Mouse (Mus musculus): ENCODE measurements around the gene Agtrap. TPM values are rescaled to one million over a fixed set of nuclear protein-coding genes. Genes with fewer than 3 reads are reported as not detected.
A peak's percentile ranks its signal among the peaks of the same experiment; 100 is the strongest.

Gene Agtrap
- total RNA-seq, 2 experiments from 2014 or later: 76.6 to 96.6 TPM

DNA sequence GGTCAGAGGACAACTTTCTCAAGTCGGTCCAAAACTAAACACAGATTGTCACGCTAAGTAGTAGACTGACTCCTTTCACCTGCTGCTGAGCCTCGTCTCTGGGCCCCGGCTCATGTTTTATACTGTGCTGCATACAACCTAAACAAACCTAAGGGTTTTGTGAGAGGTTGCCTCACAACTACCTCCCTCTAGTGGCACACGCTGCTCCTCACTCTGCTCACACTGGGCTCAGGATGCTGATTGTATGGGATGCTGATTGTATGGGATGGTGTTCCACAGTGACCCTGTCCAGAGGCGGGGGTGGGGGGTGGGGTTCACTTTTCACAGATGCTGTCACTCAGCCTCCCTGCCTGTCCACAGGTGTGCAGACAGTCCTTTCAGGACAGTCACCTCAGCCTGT lies 8.6 kb downstream of the Agtrap start:
- DNase-seq: no peak

GRCm38 (mm10) chr4:148075881-148076280 lies 11.9 kb downstream of the Agtrap start:
- DNase-seq: no peak

DNA sequence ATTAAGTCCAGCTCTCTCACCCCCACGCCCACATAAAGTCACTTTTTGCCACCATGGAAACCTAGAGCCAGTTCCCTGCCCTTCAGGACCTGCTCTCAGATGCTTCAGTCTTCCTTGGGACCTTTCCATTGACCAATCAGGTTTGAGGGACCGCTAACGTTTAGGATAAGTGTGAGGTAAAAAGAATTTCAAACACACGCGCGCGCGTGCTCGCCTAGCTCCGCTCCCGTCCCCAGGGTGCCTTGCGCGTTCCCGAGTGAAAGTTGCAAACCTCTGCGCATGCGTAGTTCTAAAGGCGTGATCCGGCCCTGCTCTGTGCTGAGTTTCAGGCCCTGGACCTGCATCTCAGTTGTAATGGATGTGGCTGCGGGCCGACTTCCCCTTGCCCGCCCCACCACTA lies 12.6 kb downstream of the Agtrap start:
- DNase-seq: peak; percentile 85 to 86

- DNase-seq: no peak
Observed at GRCm38 (mm10) chr4:148074521-148075189, 13.2 kb downstream of the Agtrap start.

- DNase-seq: no peak
Observed at GRCm38 (mm10) chr4:148071508-148071907, 16.3 kb downstream of the Agtrap start.

GRCm38 (mm10) chr4:148069602-148070218 lies 18.1 kb downstream of the Agtrap start:
- no peak for DNase-seq

DNA sequence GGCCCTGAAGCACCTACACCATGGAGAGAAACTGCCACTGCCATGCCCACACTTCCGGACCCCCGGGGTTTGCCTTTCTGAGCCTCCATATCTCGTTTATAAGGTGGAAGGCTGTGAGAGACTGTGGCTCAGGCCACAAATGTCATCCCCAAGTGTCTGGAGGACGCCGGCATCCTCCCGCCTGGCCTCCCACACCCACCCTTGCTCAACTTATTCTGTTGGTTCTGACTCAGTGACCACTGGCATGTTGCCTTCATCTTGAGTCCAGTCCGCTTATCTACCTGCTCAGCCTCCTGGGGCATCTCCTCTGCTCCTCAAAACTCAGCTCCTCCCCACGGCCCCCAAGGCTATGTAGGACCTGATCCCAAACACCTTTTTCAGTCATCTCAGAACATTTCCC lies 20.5 kb downstream of the Agtrap start:
- no peak for DNase-seq

DNA sequence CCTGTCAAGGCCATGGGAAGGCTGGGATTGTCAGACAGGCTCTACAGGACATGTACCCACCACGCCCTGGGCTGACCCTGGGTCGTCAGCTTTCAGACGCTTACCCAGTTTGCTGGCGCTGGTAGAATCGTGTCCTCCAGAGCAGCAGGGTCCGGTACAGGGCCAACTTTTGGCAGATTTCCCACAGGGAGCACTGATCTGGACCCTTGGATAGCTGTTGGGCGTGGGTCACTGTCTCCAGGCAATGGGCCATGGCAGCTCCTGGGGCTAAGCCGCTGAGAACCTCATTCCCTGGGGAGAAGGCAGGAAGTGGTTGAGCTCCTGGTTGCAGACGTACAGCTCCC lies 21.5 kb downstream of the Agtrap start:
- peak; percentile 47 to 61 for DNase-seq

DNA sequence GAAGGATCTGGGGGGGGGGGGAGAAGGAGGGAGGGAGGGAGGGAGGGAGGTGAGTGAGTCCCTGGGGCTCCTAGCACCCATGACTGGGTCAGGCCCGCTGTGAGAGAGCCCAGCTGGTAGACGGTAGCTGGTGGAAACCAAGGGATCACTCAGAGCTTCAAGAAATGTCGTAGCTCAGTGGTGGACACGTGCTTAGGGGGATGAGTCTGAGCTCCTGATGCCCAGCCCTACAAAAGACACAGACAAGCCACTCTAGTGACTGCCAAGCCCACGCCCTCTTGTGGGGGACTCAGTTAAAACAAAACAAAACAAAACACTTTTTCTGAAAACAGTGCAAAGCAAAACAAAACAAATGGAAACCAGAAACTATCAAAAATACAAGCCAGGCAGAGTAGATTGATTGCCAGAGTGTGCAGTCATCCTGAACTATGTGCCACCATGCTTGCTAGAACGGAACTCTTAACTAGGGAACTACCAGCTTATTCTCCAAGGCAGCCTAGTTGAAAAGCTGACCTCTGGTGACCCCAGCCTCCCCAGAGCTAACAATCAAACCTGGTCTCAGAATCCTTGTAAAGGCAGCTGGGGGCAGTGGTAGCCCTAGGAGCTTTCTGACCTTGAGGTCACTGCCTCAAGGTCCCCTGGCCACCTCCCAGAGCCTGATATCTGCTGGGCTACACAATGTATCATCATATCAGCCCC lies 22.0 kb downstream of the Agtrap start:
- DNase-seq: no peak

GRCm38 (mm10) chr4:148061086-148061480 lies 26.7 kb downstream of the Agtrap start:
- DNase-seq: no peak

DNA sequence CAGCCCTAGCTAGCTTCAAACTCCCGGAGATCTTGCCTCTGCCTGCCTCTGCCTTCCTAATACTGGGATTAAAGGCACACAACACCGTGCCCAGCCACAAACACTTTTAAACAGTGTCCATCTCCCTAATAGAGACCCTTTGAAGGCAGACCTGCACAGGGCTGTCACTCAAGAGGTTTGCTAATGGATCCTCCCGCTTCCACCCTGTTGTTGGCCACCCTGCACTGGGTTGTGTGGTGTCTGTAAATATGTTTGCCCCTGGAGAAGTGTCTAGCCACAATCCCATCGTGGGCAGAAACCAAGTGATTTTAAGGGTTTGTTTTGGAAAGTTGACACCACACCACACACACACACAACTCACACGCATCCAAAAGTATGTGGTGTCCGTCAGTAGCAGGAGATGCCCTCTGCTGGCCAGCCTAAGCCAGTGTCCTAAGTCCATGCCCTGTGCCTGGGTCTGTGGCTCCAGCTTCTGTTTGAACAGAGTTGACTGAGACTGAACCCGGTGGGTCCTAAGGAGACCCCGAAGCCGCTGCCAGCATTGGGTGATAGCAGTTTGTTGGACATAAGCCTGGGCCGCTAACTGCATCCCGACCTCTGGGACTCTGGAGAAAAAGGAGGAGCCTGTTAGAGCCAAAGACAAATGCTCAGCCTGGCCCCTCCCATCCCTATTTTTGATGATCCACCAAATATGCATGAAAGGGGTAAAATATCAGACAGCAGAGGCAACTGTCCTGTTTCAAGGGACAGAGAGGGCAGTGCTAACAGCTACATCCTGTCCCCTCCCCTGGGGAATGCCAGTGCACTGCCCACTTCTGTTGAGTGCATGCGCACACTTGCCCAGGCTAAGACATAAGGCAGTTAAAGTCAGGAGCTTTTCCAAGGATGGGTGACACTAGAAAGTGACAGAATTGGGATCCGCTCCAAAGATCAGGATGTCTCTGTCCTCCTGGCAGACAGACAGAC lies 27.4 kb downstream of the Agtrap start:
- DNase-seq: peak; percentile 65 to 72

- no peak for DNase-seq
Observed at GRCm38 (mm10) chr4:148058993-148059392, 28.8 kb downstream of the Agtrap start.

DNA sequence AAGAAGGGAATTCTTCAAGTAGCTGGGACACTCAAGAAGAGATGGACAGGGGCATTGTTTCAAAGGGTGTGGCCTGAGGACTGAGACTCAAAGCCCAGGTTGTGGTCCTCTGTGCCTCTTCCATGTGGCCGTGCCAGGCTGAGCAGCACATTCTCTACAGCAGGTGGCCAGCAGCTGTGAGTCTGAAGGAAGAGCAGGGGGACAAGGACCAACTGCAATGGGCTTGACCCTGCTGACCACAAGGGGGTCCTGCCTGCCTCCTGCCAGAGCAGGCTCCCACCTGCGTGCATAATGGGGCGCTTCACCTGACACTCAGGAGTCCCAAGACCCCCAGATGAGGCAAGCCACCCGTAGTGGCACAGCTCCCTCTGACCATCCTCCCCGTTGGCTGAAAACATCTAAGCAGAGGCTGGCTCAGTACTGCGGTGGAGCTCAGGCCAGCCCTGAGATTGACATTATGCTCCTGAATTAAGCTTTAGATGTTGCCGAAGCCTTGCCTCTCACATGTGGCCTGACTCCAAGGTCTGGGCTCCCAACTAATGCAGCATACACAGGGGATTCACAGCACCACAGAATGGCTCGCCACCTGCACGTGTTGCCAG lies 29.5 kb downstream of the Agtrap start:
- no peak for DNase-seq

- no peak for DNase-seq
Observed at GRCm38 (mm10) chr4:148057661-148058209, 30.1 kb downstream of the Agtrap start.

- DNase-seq: peak in 1 of 2 experiments; percentile 69
Observed at GRCm38 (mm10) chr4:148056801-148057200, 31.0 kb downstream of the Agtrap start.

DNA sequence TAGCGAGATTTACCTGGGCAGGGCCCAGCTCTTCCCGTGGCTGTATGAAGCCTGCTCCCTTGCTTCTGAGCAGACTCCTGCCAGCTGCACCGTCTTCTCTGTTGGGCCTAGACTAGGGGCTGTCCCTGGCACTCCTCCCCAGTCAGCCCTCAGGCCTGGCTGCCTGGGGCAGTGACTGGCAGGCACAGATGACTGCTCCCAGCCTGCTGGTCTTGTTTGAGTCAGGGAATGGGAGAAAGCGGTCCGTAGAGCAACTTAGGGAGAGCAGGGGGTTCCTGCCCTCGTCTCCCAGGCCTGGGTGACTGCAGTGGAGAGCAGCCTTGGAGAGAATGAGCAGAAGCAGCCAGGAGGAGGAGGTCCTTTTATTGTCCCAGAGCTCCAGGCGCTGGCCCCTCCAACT lies 31.6 kb downstream of the Agtrap start:
- no peak for DNase-seq

DNA sequence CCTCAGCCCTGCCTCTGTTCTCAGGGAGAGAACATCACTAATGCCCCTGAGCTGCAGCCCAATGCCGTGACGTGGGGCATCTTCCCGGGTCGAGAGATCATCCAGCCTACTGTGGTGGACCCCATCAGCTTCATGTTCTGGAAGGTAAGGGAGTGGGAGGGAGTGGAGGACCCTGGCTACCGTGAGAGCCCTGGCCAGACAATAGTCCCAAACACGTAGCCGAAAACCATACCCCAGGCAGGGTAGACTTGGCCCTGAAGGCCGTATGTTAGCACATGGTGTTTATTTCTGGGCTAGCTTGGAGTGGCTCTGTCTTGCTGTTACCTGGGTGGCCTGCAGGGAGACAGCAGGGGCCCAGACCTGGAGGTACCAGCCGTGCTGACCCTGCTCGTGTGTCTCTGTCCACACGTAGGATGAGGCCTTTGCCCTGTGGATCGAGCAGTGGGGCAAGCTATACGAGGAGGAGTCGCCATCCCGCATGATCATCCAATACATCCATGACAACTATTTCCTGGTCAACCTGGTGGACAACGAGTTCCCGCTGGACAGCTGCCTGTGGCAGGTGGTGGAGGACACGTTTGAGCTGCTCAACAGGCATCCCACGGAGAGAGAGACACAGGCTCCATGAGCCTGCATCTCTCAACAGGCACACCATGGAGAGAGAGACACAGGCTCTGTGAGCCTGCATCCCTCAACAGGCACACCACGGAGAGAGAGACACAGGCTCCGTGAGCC lies 32.7 kb downstream of the Agtrap start:
- DNase-seq: no peak

DNA sequence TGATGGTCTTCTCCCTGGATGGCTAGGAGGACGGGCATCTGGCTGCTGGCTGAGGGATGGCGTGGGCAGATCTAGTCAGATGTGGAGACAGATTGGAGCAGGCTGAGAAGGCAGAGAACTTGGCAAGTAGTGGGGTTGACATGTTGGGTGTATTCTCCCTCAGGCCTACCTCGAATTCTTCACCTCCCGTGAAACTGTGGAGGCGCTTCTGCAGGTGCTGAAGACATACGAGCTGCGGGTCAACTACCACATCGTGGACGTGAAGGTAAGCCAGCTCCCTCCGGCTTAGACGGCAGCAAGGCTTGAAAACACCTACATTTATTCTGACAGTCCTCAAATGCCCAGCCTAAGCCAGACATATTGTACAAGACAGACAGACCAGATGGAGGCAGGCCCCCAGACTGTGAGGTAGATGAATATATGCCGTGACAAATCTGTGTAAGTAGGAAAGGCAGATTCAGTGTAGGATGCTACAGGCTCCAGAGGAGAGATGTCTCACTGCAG lies 34.4 kb downstream of the Agtrap start:
- no peak for DNase-seq

DNA sequence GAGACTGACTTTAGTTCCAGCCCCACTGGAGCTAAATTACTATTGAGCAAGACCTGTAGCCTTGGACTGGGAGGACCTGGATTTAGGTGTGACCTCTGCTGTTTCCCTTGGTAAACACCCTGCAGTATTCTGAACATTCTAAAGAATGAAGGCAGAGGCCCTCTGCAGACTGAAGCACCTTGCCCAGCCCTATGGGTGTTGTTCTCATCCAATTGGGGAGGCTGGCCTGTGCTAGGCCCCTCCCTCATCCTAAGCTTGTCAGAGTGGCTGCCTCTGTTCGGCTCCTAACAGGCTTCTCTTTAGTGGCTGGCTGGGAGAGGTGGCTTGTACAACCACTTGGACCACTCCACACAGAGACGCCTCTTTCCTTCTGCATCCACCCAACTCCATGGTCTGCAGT lies 34.9 kb downstream of the Agtrap start:
- DNase-seq: no peak

- no peak for DNase-seq
Observed at GRCm38 (mm10) chr4:148051886-148052285, 35.9 kb downstream of the Agtrap start.

Data from adrenal gland, postnatal 36 days (tissue).